Mouse (Mus musculus): ENCODE results near the gene C1rl. TPM values are rescaled to one million over a fixed set of nuclear protein-coding genes. Genes with fewer than 3 reads are reported as not detected.
"Not testable (repeated sequence)": the region's sequence is repeated elsewhere in the genome, so short reads cannot be mapped to it uniquely, and the experiment has no call there.

C1rl gene
- total RNA-seq, 2 experiments from 2014 or later = 0.28 to 0.42 TPM

DNA sequence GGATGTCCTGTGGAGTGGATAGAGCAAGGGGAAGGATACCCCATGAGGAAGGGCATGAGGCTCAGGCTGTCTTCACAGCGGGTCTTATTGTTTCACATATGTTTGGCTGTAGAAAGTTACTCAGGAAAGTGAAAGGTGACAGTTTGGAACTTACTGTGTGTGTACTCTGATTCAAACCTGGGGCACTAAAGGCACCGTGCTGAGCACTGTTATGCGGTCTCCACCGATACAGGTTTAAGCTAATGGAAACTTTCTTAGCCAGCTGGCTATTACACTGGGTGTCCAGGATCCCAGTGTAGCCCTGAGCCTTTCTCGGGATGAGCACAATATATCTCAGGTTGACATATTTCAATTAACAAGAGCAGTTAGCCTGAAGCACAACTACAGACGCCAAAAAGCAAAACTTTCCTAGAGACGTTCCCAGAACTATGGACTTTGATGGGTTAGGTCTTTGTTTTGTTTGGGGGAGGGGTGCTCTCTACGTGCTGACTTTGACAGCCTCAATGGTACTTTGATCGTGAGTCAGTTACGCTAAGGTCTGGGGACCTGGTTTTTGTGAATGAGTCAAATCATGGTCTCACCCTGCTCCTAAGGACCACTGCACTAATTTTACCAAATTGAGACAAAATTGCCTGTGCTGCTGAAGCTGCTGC is 7.1 kb downstream of the C1rl start:
- no peak for DNase-seq (ENCODE audit: extremely low spot score in 1 of 2, low spot score in 1 of 2)

DNA sequence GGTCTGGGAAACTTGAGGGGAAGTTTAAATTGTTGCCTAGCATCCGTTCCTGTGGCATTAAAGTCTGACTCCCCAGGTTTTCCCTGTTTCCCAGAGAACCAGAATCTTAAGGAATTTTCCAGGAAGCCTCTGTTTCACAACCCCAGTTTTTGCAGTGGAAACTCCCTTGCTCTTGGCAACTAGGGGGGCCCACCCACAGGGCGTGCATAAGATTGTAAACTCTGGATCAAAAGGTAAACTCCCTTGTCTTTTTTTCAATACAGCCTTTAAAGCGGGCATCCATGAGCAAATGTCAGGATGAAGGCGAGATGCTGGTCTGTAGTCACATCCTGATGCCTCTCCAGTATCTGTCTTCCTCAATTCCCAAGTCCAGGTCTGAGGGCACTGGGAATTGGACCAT is 8.6 kb downstream of the C1rl start:
- DNase-seq (ENCODE audit: extremely low spot score in 1 of 2, low spot score in 1 of 2) = no peak

DNA sequence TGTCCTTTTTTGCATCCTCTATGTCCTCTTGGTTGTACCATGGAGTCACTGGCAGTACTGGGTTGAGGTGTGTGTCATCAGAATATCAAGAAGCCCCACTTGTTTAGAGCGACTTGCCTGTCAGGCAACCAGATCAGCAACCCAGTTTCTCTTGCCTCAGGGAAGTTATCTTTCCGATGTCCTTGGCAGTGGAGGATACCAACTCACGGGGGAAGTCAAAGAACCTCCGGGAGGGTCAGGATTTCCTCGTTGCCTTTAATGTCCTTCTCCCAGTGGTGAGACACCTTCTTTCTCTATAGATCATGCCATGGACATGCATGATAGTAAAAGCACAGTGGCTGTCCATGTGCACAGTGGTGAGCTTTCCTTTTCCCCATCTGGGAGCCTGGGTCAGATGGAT is 9.1 kb downstream of the C1rl start:
- DNase-seq (ENCODE audit: extremely low spot score in 1 of 2, low spot score in 1 of 2) = no peak

DNA sequence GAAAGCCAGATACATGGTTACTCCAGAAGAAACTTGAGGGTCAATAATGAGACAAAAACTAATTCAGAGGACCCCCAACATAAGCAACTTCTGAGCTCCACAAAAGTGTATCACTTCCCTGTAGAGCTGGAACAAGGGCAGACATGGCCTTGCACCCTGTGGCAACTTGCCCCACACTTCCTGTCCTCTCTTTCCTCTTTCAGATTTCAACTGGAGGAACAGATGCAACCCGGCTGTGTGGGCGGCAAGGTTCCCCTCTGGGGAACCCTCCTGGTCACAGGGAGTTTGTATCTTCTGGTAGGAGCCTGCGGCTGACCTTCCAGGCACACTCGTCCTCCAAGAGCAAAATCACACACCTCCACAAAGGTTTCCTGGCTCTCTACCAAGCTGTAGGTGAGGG is 12.1 kb downstream of the C1rl start:
- DNase-seq (ENCODE audit: extremely low spot score in 1 of 2, low spot score in 1 of 2) = no peak

DNA sequence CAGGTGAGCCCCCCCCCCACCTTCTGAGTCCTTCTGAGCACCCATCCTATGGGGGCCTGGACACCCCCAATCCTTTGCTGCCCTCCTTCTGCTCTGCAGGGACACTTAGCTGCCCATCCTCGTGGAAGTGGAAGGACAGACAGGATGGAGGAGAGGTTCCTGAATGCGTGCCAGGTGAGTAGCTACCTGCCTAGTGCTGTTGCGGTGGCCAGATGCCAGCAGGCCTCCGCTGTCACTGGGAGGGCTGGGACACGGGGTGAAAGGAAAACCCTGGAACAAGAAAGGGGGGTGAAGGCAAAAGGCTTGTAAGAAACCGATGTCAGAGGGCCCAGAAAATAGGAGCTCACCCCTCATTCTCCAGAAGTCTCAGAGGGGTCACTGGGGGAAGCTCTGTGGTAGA is 14.1 kb downstream of the C1rl start:
- no peak for DNase-seq (ENCODE audit: extremely low spot score in 1 of 2, low spot score in 1 of 2)

DNA sequence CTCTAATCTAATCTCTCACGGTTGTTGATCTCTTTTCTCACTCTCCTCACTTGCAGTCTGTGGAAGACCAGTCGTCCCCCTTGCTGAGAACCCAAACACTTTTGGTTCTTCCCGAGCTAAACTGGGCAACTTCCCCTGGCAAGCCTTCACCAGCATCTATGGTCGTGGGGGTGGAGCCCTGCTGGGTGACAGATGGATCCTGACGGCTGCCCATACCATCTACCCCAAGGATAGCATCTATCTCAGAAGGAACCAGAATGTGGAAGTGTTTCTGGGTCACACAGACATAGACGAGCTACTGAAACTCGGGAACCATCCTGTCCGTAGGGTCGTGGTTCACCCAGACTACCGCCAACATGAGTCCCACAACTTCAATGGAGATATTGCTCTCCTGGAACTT is 15.4 kb downstream of the C1rl start:
- no peak for DNase-seq (ENCODE audit: extremely low spot score in 1 of 2, low spot score in 1 of 2)

DNA sequence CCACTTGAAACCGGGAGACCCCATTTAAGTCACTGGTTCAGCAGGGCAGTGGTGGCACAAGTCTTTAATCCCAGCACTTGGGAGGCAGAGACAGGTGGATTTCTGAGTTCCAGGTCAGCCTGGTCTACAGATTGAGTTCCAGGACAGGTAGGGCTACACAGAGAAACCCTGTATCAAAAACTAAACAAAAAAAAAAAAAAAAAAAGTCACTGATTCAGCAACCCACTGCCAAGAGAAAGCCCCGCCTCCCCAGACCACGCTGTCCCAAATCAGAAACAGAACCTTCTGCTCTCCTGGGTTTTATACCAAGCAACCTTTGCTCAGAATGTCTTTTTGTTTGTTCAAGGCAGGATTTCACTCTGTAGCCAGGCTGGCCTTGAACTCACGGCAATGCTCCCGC is 16.3 kb downstream of the C1rl start:
- not testable (repeated sequence) for DNase-seq (ENCODE audit: extremely low spot score in 1 of 2, low spot score in 1 of 2)

DNA sequence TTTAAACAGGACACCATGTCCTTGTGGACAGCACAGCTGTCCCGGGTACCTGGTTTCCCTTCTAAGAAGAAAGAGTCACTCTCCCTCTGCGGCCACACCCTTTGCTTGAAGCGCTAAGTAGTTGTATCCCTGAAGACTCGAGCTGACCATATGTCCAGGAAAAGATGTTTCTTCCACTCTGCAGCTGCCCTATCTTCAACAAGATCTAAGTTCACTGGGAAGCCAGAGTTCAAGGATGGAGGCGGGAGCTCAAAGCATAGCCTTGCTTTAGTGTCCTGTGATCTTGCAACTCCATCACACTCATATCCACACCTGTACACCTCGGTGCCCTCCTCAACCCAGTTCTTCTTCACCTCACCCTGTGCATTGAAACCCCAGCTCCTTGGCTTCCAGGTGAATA is 19.0 kb downstream of the C1rl start:
- no peak for DNase-seq (ENCODE audit: extremely low spot score in 1 of 2, low spot score in 1 of 2)

DNA sequence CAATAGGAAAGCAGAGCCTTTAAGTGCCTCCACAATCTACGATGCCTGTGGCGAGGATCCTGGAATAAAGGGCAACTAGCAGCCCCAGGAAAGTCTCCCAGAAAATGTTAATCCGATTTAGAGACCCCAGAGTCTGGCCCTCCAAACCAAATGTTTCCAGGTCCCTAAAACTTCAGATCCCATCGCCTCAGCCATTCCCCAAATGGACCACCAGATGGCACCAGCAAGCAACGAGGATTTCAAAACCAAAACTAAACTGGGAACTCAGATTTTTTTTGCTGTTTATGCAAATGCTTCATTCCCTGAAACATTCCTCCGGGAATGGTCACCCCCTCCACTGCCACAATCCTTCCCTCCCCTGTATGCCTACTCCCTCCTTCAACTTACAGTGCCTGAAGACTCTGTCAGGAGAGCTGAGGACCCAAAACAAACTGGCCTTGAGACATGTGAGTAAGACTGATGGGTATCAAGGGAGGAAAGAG is 19.5 kb downstream of the C1rl start, which contains the start of gene C1ra:
Gene C1ra, plus strand, starts transcription at position 51 of the 482 bp plus-strand sequence.
- DNase-seq (ENCODE audit: extremely low spot score in 1 of 2, low spot score in 1 of 2) = peak; percentile 44 to 70

DNA sequence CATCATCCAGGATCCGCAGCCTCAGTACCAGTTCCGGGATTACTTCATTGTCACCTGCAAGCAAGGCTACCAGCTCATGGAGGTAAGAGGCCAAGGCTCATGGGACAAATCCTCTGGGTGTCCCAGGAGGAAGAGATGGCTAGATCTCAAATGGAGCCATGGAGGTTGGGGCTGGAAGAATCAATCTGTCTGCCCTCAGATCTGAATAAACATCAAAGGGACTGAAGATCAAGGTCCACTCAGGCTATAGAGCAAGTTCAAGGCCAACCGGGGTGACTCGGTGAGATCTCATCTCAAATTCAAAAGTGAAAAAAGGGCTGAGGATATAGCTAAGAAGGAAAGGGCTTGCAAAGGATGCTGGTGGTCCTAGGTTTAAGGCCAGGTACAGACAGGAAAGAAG is 24.8 kb downstream of the C1rl start:
- DNase-seq (ENCODE audit: extremely low spot score in 1 of 2, low spot score in 1 of 2) = not testable (repeated sequence)

DNA sequence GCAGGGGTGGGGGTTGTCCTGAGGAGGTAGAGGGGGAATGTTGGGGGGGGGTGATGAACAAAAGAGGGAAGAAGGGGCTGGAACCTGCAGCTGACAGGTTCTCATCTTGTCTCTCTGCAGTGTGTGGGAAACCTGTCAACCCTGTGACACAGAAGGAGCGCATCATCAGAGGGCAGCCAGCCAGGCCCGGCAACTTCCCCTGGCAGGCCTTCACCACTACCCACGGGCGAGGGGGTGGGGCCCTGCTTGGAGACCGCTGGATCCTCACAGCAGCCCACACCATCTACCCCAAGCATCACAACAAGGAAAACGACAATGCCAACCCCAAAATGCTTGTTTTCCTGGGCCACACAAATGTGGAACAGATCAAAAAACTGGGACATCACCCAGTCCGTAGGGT is 29.2 kb downstream of the C1rl start:
- peak in 1 of 2 experiments; percentile 19 for DNase-seq (ENCODE audit: extremely low spot score in 1 of 2, low spot score in 1 of 2)

DNA sequence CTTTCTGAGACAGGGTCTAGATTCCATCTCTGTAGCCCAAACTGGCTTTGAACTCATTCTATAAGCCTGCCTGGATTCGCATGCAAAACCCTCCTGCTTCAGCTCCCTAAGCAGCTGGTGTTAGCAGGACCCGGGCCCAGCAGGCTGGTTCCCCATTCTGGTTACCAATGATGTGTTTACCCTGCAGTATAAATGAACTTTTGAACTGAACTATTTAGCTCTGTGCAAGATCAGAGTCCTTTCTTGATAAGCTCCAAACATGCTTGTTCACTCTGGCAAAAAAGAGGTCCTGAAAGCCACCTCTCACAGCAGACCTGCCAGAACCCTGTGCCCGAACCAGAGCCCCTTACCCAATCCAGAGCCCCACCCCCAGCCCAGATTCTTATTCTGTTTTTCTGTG is 35.0 kb downstream of the C1rl start:
- no peak for DNase-seq (ENCODE audit: extremely low spot score in 1 of 2, low spot score in 1 of 2)

DNA sequence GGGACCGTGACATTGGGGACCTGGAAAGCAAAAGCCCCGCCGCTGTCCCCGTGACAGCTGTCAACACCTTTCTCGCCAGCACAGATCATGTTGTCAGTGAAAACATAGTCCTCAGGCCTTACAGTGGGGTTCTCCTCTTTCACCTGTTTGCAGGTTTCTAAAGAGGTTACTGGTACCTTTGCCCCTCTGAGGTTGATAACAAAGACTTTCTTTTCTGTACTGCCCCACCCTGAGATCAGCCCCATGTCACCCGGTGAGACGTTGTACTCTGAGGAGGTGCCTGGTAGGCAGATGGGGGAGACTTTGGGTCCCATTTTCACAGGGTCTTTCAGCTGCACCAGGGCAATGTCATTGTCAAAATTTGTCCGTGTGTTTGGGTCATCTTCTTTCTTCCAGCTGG is 38.2 kb downstream of the C1rl start:
- DNase-seq (ENCODE audit: extremely low spot score in 1 of 2, low spot score in 1 of 2) = no peak

DNA sequence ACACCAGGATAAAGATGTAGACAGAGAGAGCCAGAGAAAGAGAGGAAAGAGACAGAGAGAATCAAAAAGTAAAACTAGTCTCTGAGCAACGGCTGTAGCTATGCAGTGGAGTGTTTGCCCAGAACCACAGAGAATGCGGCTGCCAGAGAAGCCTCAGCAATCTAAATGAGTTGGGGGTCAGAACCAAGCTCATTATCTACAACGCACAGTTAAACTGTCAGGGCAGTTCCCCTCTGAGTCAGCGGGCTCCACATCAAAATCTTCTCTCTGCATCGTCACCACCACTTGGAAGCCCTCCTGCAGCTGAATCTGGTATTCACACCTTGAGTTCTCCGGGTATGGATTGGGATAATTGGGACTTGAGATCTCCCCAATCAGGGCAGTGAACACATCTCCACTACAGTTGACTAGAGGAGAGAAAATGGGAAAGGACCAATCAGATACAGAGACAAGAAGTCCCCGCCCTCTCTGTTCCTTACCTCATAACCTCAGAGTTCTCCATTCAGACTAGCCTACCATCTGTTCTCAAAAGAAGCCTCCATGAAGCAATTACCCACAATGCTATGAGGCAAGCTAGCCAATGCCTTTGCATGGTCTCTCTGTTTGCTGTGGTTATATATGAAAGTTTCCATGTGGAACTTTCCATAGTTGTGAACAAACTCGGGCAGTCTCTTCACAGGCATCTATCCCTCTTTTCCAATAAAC is 43.4 kb downstream of the C1rl start:
- DNase-seq (ENCODE audit: extremely low spot score in 1 of 2, low spot score in 1 of 2) = not testable (repeated sequence)

DNA sequence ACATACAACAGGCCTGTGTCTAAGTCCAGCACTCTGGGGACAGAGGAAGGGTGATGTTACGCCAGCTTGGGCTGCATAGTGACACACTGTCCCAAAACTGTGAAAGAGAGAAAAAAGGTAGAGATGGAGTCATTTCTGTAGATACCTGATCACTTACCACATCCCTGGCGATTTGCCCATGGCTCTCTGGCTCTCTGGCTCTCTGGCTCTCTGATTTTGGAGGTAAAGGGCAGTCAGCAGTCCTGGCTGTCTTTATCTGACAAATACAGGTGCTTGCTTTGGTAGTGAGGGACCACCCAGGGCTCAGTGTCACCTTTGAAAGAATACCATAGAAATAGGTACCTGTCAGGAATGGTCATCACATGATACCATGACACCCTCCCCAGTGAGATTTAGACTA is 48.3 kb downstream of the C1rl start:
- not testable (repeated sequence) for DNase-seq (ENCODE audit: extremely low spot score in 1 of 2, low spot score in 1 of 2)

DNA sequence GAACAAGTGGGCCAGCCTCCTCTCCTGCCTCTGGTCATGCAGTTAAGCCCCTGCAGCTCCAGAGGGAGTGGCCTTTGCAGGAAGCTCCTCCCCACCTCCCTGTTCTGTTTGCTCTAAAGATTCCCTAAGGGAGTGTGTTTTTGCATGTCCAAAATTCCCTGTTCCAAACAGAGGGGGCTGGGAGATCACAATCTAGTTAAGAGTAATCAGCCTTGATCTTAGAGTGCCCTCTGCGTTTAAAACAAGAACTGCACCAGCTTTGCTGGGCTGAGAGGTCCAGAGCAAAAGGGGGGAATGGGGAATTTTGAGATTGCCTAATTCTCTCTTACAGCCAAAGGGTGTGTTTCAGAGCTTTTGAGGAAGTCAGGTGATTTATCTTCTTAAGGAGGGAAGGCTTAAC is 49.4 kb downstream of the C1rl start, which contains the start of gene C1s1:
Gene C1s1, minus strand, starts transcription at position 76 of the 400 bp plus-strand sequence.
- DNase-seq (ENCODE audit: extremely low spot score in 1 of 2, low spot score in 1 of 2) = peak; percentile 19 to 73

DNA sequence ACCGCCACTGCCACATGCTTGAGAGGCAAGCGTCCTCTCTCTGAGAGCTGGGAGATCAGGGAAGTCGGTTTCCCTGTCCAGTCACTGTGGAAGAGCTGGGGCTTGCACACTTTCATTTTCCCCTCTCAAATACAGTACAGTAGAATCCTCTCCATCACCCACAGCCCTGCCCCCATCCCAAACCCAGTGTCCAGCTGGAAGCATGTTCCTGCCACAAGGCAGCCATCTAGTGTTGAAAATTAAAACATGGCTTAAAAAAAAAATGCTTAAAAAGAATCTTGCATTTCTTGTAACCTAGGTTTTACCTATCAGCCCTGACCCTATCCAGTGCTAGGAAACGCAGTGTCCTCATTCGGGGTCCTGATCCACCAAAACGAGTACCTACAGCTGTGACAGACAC is 51.6 kb downstream of the C1rl start:
- peak in 1 of 2 experiments; percentile 8 for DNase-seq (ENCODE audit: extremely low spot score in 1 of 2, low spot score in 1 of 2)

DNA sequence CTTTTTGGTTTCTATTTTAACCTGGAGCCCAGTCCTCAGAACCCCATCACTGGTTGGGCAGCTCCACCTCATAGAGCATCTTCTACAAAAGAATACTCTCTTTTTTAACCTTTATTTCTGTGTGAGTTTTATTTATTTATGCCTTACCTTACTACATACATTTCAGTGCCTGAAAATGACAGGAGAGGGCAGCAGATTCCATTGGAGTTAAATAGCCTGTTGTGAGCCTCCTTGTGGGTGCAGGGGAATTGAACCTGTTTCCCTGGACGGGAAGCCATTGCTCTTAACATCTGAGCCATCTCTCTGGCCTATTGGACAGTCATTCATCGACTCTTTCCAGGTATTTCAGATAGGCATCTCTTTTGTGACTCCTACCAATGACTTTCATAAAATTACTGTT is 52.5 kb downstream of the C1rl start:
- no peak for DNase-seq (ENCODE audit: extremely low spot score in 1 of 2, low spot score in 1 of 2)

DNA sequence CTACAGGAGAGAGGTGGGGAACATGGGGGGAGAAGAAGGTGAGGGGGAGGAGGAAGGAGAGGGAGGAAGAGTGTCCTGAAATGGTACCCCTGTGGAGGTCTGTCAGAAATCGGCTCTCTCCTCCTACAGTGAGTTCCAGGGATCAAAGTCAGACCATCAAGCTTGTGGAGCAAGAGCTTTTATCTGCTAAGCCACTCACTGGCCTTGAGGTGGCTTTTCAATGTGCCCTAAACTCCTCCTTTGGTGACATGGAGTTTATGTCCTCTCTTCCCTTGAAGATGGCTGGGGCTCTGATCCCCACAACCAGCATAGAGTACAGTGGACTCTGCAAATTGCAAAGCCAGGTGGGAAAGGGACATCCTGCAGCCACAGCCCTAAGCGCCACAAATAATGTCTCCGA is 55.1 kb downstream of the C1rl start:
- not testable (repeated sequence) for DNase-seq (ENCODE audit: extremely low spot score in 1 of 2, low spot score in 1 of 2)

DNA sequence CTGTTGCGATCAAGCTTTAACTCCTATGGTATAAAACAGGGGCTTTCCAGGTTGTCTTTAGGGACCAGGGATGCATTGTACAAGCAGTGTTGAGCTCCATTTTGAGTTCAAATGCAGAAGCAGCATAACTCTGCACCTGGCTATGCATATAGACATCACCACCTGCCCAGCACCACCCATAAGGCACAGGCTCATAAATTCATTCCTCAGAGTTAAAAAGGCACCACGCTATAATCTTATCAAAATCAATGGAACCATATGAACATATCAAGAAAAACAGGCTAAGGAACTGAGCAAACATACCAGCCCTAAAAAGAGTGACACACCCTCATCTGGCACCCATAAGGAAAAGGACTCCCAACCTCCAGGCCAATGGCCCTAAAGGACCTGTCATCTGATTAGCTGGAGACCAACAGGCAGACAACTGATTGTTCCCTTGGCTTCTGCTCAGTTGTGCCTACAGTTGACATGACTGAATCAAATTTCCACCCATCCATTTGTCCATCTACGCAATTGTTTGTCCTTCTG is 56.2 kb downstream of the C1rl start:
- DNase-seq (ENCODE audit: extremely low spot score in 1 of 2, low spot score in 1 of 2) = no peak

DNA sequence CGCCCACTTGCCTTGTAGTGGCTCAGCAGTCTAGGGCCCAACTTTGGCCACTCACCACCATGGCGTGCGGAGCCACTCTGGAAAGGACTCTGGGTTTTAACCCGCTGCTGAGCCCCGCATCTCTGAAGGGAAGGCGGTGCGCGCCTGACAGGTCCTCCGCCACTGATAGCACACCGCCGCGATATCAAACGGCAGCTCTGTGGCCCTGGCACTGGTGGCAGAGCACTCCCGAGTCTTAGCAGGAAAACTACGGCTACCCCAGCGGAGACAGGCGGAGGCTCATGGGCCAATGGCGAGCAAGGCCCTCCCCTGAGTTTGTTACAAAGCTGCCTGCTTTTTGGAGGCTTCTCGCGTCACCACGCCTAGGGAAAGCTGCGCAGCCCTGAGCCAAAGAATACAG is 59.9 kb downstream of the C1rl start:
- DNase-seq (ENCODE audit: extremely low spot score in 1 of 2, low spot score in 1 of 2) = no peak

DNA sequence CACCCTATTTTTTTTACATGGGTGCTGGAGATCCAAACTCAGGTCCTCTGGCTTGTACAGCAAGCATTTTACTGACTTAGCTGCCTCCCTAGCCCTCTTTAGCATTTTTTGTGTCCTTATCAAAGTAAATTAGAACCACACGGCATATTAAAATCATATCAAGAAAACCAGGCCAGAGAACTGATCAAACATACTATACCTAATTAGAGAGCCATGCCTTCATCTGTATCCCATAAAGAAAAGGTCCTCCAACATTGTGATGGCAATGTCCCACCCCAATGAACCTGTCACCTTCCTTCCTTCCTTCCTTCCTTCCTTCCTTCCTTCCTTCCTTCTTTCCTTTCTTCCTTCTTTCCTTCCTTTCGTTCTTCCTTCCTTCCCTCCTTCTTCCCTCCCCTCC is 63.0 kb downstream of the C1rl start:
- DNase-seq (ENCODE audit: extremely low spot score in 1 of 2, low spot score in 1 of 2) = not testable (repeated sequence)
